In genomic region chr10:78159252-78159878, GRCm38 (mm10) we compare ENCODE assay signal across 8 mouse cellular contexts. TPM values are rescaled to one million over a fixed set of nuclear protein-coding genes. Genes with fewer than 3 reads are reported as not detected.
DNase-seq lines count a peak whose midpoint lies in the region; ATAC-seq and TF ChIP-seq lines count a peak whose summit lies in the region.

No protein-coding gene starts in this region.

- peak overlapping the region; percentile 43 for H3K4me2 ChIP-seq in intestine, embryonic 16.5 days (ENCODE audit: low read depth, low read length)
- H3K4me2 ChIP-seq in midbrain, embryonic 15.5 days: peak overlapping the region; percentile 42

- peak; percentile 69 for ATAC-seq in intestine, embryonic 16.5 days
- ATAC-seq in midbrain, embryonic 15.5 days (replicated peaks): peak; percentile 51

- no peaks in the 10 kb centered on the region for H3K9me3 ChIP-seq in intestine, embryonic 16.5 days (ENCODE audit: control insufficient read depth, low read length)
- no peaks in the 10 kb centered on the region for H3K9me3 ChIP-seq in midbrain, embryonic 15.5 days

- TF ChIP-seq CTCF in cerebellum, adult 2 months (IDR thresholded peaks at IDR 0.05; ENCODE audit: borderline replicate concordance, insufficient read depth, low read depth, low read length): no peak
- TF ChIP-seq CTCF in liver, adult 2 months (IDR thresholded peaks at IDR 0.05; ENCODE audit: low read depth, low read length): no peak
- TF ChIP-seq CTCF in thymus, adult 2 months (IDR thresholded peaks at IDR 0.05; ENCODE audit: borderline replicate concordance, control insufficient read depth, extremely low read depth, insufficient read depth, low read length, poor library complexity): no peak

- H3K4me3 ChIP-seq in cerebellum, adult 2 months (replicated peaks; ENCODE audit: insufficient read depth, low read depth, low read length): no peak overlapping the region
- peak overlapping the region; percentile 33 for H3K4me3 ChIP-seq in intestine, embryonic 16.5 days (ENCODE audit: low read length)
- no peak overlapping the region for H3K4me3 ChIP-seq in liver, adult 2 months (ENCODE audit: insufficient read depth, low read depth, low read length)
- H3K4me3 ChIP-seq in midbrain, embryonic 15.5 days: peak overlapping the region; percentile 7
- peak overlapping the region; percentile 37 for H3K4me3 ChIP-seq in thymus, adult 2 months (ENCODE audit: control insufficient read depth, insufficient read depth, low read length)

- intact Hi-C loops in heart, postnatal 25 days (cut with DNase I): no loop called here
- intact Hi-C loops in gastrocnemius, postnatal 36 days (cut with DNase I): no loop called here

- no peaks in the 10 kb centered on the region for H3K79me2 ChIP-seq in liver, adult 2 months (ENCODE audit: control insufficient read depth, insufficient read depth, low read length)

- H3K36me3 ChIP-seq in intestine, embryonic 16.5 days (ENCODE audit: control insufficient read depth, insufficient read depth, low read length): no peaks in the 10 kb centered on the region
- H3K36me3 ChIP-seq in liver, adult 2 months (ENCODE audit: control insufficient read depth, insufficient read depth, low read length): no peaks in the 10 kb centered on the region
- H3K36me3 ChIP-seq in midbrain, embryonic 15.5 days (replicated peaks): peaks cover 10% of the 10 kb centered on the region
- H3K36me3 ChIP-seq in thymus, adult 2 months (ENCODE audit: control insufficient read depth, insufficient read depth, low read length): no peaks in the 10 kb centered on the region

- peaks cover 15% of the 10 kb centered on the region for H3K4me1 ChIP-seq in cerebellum, adult 2 months (ENCODE audit: control insufficient read depth, insufficient read depth, low read length)
- H3K4me1 ChIP-seq in intestine, embryonic 16.5 days (ENCODE audit: control insufficient read depth, insufficient read depth, low read length): peaks cover 12% of the 10 kb centered on the region
- H3K4me1 ChIP-seq in liver, adult 2 months (ENCODE audit: control insufficient read depth, insufficient read depth, low read length): peaks cover 4% of the 10 kb centered on the region; the same call in 1 of the 2 replicates
- H3K4me1 ChIP-seq in midbrain, embryonic 15.5 days: peaks cover 8% of the 10 kb centered on the region
- H3K4me1 ChIP-seq in thymus, adult 2 months (replicated peaks; ENCODE audit: control insufficient read depth, insufficient read depth, low read length): peaks cover 26% of the 10 kb centered on the region

- peak; percentile 97 for DNase-seq in heart, adult 11 months
- DNase-seq in heart, postnatal 25 days (ENCODE audit: low spot score): no peak
- peak; percentile 53 to 57 for DNase-seq in cerebellum, adult 2 months
- peak; percentile 43 to 53 for DNase-seq in gastrocnemius, postnatal 36 days
- peak; percentile 50 for DNase-seq in liver, adult 2 months (ENCODE audit: extremely low read depth, low read depth, low spot score)
- DNase-seq in thymus, adult 2 months: peak; percentile 74

- H3K27ac ChIP-seq in cerebellum, adult 2 months (ENCODE audit: insufficient read depth, low read length): no peak overlapping the region
- peak overlapping the region; percentile 20 for H3K27ac ChIP-seq in intestine, embryonic 16.5 days (ENCODE audit: low read length)
- H3K27ac ChIP-seq in liver, adult 2 months (replicated peaks; ENCODE audit: insufficient read depth, low read depth, low read length): no peak overlapping the region
- no peak overlapping the region for H3K27ac ChIP-seq in midbrain, embryonic 15.5 days
- H3K27ac ChIP-seq in thymus, adult 2 months (ENCODE audit: control insufficient read depth, insufficient read depth, low read length): peak overlapping the region; percentile 30

- 0 out of 2 replicates have a peak, but pooled peaks have one; percentile 3 for TF ChIP-seq POLR2A in cerebellum, adult 2 months (IDR thresholded peaks at IDR 0.05; ENCODE audit: borderline replicate concordance, insufficient read depth, low read length)
- TF ChIP-seq POLR2A in liver, adult 2 months (IDR thresholded peaks at IDR 0.05; ENCODE audit: extremely low read depth, insufficient read depth, low read length): no peak
- TF ChIP-seq POLR2A in thymus, adult 2 months (IDR thresholded peaks at IDR 0.05; ENCODE audit: control insufficient read depth, extremely low read depth, insufficient read depth, low read length, poor library complexity): no peak

- peak overlapping the region; percentile 47 for H3K9ac ChIP-seq in intestine, embryonic 16.5 days (ENCODE audit: low read depth, low read length)
- no peak overlapping the region for H3K9ac ChIP-seq in liver, adult 2 months (ENCODE audit: low read depth, low read length)
- peak overlapping the region; percentile 15; the same call in 1 of the 2 replicates for H3K9ac ChIP-seq in midbrain, embryonic 15.5 days

- WGBS in cerebellum, adult 2 months: 22% methylated on average over 17 of the region's 17 CpGs
- WGBS in intestine, embryonic 16.5 days: 9% methylated on average over 17 of the region's 17 CpGs
- WGBS in liver, adult 2 months: 6% methylated on average over 17 of the region's 17 CpGs
- 19% methylated on average over 17 of the region's 17 CpGs for WGBS in midbrain, embryonic 15.5 days
- 11% methylated on average over 17 of the region's 17 CpGs for WGBS in thymus, adult 2 months

- no peaks in the 10 kb centered on the region for H3K27me3 ChIP-seq in cerebellum, adult 2 months (ENCODE audit: control insufficient read depth, insufficient read depth, low read length)
- H3K27me3 ChIP-seq in intestine, embryonic 16.5 days (replicated peaks; ENCODE audit: control insufficient read depth, insufficient read depth, low read length): no peaks in the 10 kb centered on the region
- no peaks in the 10 kb centered on the region for H3K27me3 ChIP-seq in liver, adult 2 months (ENCODE audit: control insufficient read depth, insufficient read depth, low read length)
- no peaks in the 10 kb centered on the region for H3K27me3 ChIP-seq in midbrain, embryonic 15.5 days (replicated peaks)
- H3K27me3 ChIP-seq in thymus, adult 2 months (ENCODE audit: control insufficient read depth, insufficient read depth, low read length): no peaks in the 10 kb centered on the region

RNA-seq across cellular contexts. Expression of gene D10Jhu81e, which starts 10.2 kb away (rescaled TPM):
- total RNA-seq in heart, postnatal 25 days (2021): 100 to 1,000 TPM; 500 to 510 TPM
- polyA plus RNA-seq in cerebellum, adult 2 months (2012; rRNA removed): 169 and 172 TPM in 2 replicates
- total RNA-seq in gastrocnemius, postnatal 36 days (2021): 100 to 1,000 TPM; 207 to 245 TPM
- polyA plus RNA-seq in intestine, embryonic 16.5 days (2015; fragmentation: Nextera tagmentation; extraction: Ambion mirVana): 43.8 and 45.7 TPM in 2 replicates
- 143 and 150 TPM in 2 replicates for total RNA-seq in liver, adult 2 months (2014; rRNA removed)
- polyA plus RNA-seq in liver, adult 2 months (2012; rRNA removed): 267 and 274 TPM in 2 replicates
- 22.8 and 28.7 TPM in 2 replicates for polyA plus RNA-seq in midbrain, embryonic 15.5 days (2015; fragmentation: Nextera tagmentation; extraction: Ambion mirVana)
- polyA plus RNA-seq in thymus, adult 2 months (2012; rRNA removed): 148 and 156 TPM in 2 replicates

RNA-seq across cellular contexts. Expression of gene Pwp2, which starts 25.6 kb away (rescaled TPM):
- total RNA-seq in heart, postnatal 25 days (2021): 1 to 10 TPM; 8.4 to 9.3 TPM
- 17.2 and 17.8 TPM in 2 replicates for polyA plus RNA-seq in cerebellum, adult 2 months (2012; rRNA removed)
- total RNA-seq in gastrocnemius, postnatal 36 days (2021): 1 to 10 TPM; 7.6 to 9.9 TPM
- 15.5 TPM in 2 replicates for polyA plus RNA-seq in intestine, embryonic 16.5 days (2015; fragmentation: Nextera tagmentation; extraction: Ambion mirVana)
- 5.3 and 7.5 TPM in 2 replicates for total RNA-seq in liver, adult 2 months (2014; rRNA removed)
- polyA plus RNA-seq in liver, adult 2 months (2012; rRNA removed): 7.8 and 9.3 TPM in 2 replicates
- 18.1 and 18.4 TPM in 2 replicates for polyA plus RNA-seq in midbrain, embryonic 15.5 days (2015; fragmentation: Nextera tagmentation; extraction: Ambion mirVana)
- 16.4 and 17.1 TPM in 2 replicates for polyA plus RNA-seq in thymus, adult 2 months (2012; rRNA removed)

Comparison
In these comparisons a context has a peak if more than half of its experiments do, and no peak if none do; other contexts are left out.
1. H3K27ac ChIP-seq: peak in intestine, embryonic 16.5 days (single experiment) and thymus, adult 2 months (single experiment); none in cerebellum, adult 2 months (single experiment), liver, adult 2 months (single experiment) and midbrain, embryonic 15.5 days (single experiment).
2. H3K4me3 ChIP-seq: peak in intestine, embryonic 16.5 days (single experiment), midbrain, embryonic 15.5 days (single experiment) and thymus, adult 2 months (single experiment); none in cerebellum, adult 2 months (single experiment) and liver, adult 2 months (single experiment).